Mouse (Mus musculus) hindbrain, embryonic 16.5 days (tissue): ENCODE measurements around the gene Cntn1. TPM values are rescaled to one million over a fixed set of nuclear protein-coding genes. Genes with fewer than 3 reads are reported as not detected.
A peak's percentile ranks its signal among the peaks of the same experiment; 100 is the strongest.

ENCODE experiments used
- ATAC-seq: fragments of 200-750 bp; cut with Nextera tagmentation; 2 replicates; pipeline ENCODE4 v1.8.0; 2017; ENCODE audit warnings: moderate TSS enrichment, moderate library complexity
- H3K27ac ChIP-seq: fragments of 300-500 bp; sonication (generic); 2 replicates; pipeline ENCODE4 v1.5.1; 2014; ENCODE audit warnings: low read depth, mild to moderate bottlenecking, control low read depth, low read length, moderate library complexity
- H3K27me3 ChIP-seq: fragments of 300-500 bp; sonication (generic); replicated peaks from 2 replicates; pipeline ENCODE4 v1.6.1; 2014; ENCODE audit warnings: low read length; ENCODE audit not compliant: control insufficient read depth, insufficient read depth
- H3K36me3 ChIP-seq: fragments of 300-500 bp; sonication (generic); 2 replicates; pipeline ENCODE4 v1.6.1; 2014; ENCODE audit warnings: mild to moderate bottlenecking, low read length, moderate library complexity, mixed read lengths; ENCODE audit not compliant: control insufficient read depth, insufficient read depth
- H3K4me1 ChIP-seq: fragments of 300-500 bp; sonication (generic); 2 replicates; pipeline ENCODE4 v1.6.1; 2014; ENCODE audit warnings: low read depth, low read length; ENCODE audit not compliant: control insufficient read depth, insufficient read depth
- H3K4me2 ChIP-seq: fragments of 300-500 bp; sonication (generic); 2 replicates; pipeline ENCODE4 v1.6.1; 2014; ENCODE audit warnings: mild to moderate bottlenecking, low read length, control low read depth, moderate library complexity
- H3K4me3 ChIP-seq: fragments of 300-500 bp; sonication (generic); 2 replicates; pipeline ENCODE4 v1.5.1; 2014; ENCODE audit warnings: mild to moderate bottlenecking, low read length, control low read depth, moderate library complexity
- H3K9ac ChIP-seq: fragments of 300-500 bp; sonication (generic); 2 replicates; pipeline ENCODE4 v1.6.1; 2014; ENCODE audit warnings: low read depth, mild to moderate bottlenecking, control low read depth, low read length, moderate library complexity
- H3K9me3 ChIP-seq: fragments of 300-500 bp; sonication (generic); 2 replicates; pipeline ENCODE4 v1.6.1; 2014; ENCODE audit warnings: mild to moderate bottlenecking, low read length, moderate library complexity; ENCODE audit not compliant: control insufficient read depth
- WGBS: fragments of 180-500 bp; shearing (Covaris S2); extraction: QIAGEN DNeasy Blood & Tissue Kit; methylation state at CpG from one replicate; pipeline ENCODE4 v1.1.7; 2014; 5-methylcytosine and 5-hydroxymethylcytosine counted together
- polyA plus RNA-seq: library from polyadenylated mRNA; unstranded; fragments of >200 nt; fragmentation: Nextera tagmentation; extraction: Ambion mirVana; gene quantifications from 2 replicates; pipeline ENCODE4 v1.2.1, GENCODE M21; 2015

Gene Cntn1
- 99.5 and 110 TPM in 2 replicates for polyA plus RNA-seq

DNA sequence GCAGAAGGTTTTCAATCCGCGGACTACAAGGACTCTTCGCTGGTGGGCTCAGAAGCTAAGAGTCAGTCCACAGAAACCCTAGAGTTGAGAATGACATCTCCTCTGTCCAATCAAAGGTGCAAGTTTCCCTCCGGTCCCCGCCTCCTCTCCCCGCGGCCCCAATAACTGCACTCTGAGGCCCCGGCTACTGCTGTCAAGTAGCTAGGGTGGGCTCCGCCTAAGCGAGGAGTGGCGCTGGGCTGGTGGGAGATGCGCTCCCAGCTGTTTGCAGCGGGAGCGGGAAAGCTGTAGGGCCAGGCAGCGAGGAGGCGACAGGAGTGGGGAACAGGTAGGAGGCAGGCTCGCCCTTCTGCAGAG lies at the start of gene Cntn1:
Cntn1 (plus strand) TSS at position 170 of the 357 bp plus-strand sequence.
- Histone ChIP-seq H3K27ac (peak within 1 kb of the TSS; percentile 93), H3K36me3 (no peaks in the 10 kb centered on the region), H3K9me3 (no peaks in the 10 kb centered on the region), H3K4me2 (peak within 1 kb of the TSS; percentile 75), H3K4me3 (peak within 1 kb of the TSS; percentile 77), H3K9ac (peak within 1 kb of the TSS; percentile 82), H3K27me3 (no peaks in the 10 kb centered on the region), H3K4me1 (no peaks in the 10 kb centered on the region)
- WGBS, result 1% methylated on average over 17 of the region's 17 CpGs
- ATAC-seq, result peak; percentile 98

DNA sequence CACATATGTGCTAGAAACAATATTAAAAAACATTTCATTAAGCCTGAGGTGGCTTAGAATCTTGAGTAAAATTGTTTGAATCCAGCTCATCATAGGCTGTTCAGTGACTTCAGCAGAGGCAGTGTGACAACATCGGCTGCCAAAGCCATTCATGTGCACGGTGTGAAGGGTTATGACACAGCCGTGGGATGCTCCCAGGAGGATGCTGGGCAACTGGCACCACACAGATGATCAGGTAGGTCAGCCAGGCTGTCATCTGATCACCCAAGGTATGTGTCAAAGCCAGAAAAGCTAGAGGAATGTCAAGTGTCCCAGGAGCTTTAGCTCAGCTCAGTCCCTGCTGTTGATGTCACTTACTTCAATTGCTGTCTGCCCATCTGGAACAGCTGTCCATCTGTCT lies 49.5 kb upstream of the Cntn1 start:
- H3K9ac ChIP-seq, result no peak overlapping the region
- H3K27me3 ChIP-seq, result no peaks in the 10 kb centered on the region
- H3K9me3 ChIP-seq, result no peaks in the 10 kb centered on the region
- ATAC-seq, result peak; percentile 54; the same call in 1 of the 2 replicates
- no peaks in the 10 kb centered on the region for H3K36me3 ChIP-seq
- 71% methylated on average over 3 of the region's 3 CpGs for WGBS
- H3K4me1 ChIP-seq, result no peaks in the 10 kb centered on the region
- no peak overlapping the region for H3K4me2 ChIP-seq
- H3K4me3 ChIP-seq, result no peak overlapping the region
- no peak overlapping the region for H3K27ac ChIP-seq

DNA sequence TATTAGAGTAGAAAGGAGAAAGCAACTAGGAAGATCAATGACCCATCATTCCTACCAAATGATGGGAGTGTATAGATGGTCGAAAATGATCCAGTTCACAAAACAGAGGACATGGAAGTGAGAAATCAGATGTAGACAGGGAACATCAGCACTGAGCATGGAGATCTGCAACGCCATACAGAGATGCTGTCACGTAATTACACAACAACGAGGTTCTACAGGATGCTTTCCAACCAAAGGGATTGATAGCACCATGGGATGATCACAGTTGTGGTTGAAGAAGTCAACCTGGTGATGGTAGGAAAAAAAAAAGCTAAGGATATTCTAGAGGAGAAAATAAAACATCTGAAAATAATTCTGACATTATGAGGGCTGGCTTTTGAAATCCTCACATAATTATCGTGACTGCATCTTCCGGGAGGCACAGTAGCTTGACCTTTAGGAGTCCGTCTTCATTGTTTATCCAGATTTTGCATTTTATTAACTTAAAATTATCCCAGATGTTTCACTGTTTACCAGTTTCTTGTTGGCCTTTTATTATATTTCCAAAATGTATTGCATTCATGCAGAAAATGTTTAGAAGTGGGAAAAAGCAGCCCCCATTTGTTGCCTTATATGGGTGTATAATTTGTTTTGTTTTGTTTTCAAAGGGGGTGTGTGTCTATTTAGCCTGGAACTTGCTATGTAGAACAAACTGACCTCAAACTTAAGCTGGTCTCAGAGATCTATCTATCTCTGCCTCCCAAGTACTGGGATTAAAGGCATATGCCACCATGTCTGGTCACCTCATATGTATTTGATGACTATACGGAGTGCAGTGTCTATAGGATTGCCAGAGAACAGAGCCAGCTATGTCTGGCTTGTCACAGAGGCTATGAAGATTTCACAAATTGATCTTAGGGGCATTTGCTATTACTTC lies 38.5 kb upstream of the Cntn1 start:
- Histone ChIP-seq H3K4me1 (no peaks in the 10 kb centered on the region), H3K36me3 (no peaks in the 10 kb centered on the region), H3K4me2 (no peak overlapping the region), H3K9me3 (no peaks in the 10 kb centered on the region), H3K4me3 (no peak overlapping the region), H3K27me3 (no peaks in the 10 kb centered on the region), H3K9ac (no peak overlapping the region), H3K27ac (no peak overlapping the region)
- 92% methylated on average over 8 of the region's 8 CpGs for WGBS
- no peak for ATAC-seq

DNA sequence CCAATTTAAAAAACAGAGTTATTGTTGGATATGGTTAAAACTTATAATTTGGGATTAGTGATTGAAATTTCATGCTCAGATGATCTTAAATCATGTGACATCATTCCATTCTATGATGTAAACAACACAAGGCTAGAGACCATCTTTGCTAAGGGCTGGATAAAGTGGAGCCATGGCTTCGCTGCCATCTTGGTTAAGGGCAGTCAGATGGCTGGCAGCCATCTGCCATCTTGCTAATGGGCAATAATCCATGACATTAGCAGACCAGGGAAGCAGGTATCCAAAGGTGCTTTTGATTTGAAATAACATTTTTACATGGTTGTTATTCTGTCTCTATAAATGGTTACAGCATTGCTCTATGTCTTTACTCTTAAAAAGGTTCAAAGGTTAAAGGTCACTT lies 16.9 kb upstream of the Cntn1 start:
- no peak for ATAC-seq
- Histone ChIP-seq H3K27me3 (no peaks in the 10 kb centered on the region), H3K9ac (no peak overlapping the region), H3K36me3 (no peaks in the 10 kb centered on the region), H3K9me3 (no peaks in the 10 kb centered on the region), H3K4me2 (no peak overlapping the region), H3K27ac (no peak overlapping the region), H3K4me3 (no peak overlapping the region), H3K4me1 (no peaks in the 10 kb centered on the region)
- WGBS, result 83% methylated on average over 1 of the region's 1 CpGs

DNA sequence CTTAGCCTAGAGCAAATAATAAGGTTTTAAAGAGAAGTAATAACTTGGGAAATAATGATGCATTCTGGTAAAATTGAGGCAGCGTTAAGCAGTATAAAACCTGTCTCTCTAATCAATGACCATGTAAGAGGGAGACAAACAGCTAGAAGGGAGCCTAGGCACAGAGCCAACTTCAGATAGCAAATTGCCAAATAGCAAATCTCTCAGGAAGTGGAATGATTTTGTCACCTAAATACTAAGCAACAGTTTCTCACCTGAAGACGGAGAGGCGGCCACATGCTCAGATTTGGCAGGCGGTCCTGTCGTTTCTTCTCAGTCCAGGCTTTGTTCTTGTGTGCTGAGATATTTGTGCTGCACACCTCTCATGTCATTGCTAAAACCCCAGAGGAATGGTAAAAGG lies 8.4 kb upstream of the Cntn1 start:
- Histone ChIP-seq H3K27me3 (no peaks in the 10 kb centered on the region), H3K4me1 (no peaks in the 10 kb centered on the region), H3K27ac (no peak overlapping the region), H3K4me3 (no peak overlapping the region), H3K4me2 (no peak overlapping the region), H3K36me3 (no peaks in the 10 kb centered on the region), H3K9ac (no peak overlapping the region), H3K9me3 (no peaks in the 10 kb centered on the region)
- ATAC-seq, result no peak
- WGBS, result 86% methylated on average over 5 of the region's 5 CpGs

DNA sequence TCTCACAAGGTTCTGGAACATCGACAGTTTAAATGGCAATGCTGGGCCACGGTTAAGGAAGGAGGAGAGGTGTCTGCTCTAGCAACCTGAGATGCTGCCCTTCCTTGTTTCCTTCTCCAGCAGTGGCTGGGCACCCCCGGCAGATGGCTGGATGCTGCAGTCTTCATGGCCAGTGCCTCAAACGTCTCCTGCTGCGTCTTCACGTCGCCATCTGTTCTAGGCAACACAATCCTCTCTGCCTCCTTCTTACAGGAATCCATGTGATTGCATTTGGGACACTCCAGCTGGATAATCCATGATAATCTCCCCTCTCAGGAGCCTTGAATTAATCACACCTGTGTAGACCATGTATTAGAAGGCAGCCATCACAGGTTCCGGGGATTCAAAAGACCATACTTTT lies 4.9 kb upstream of the Cntn1 start:
- no peaks in the 10 kb centered on the region for H3K9me3 ChIP-seq
- no peak for ATAC-seq
- no peak overlapping the region for H3K4me2 ChIP-seq
- H3K9ac ChIP-seq, result no peak overlapping the region
- no peak overlapping the region for H3K27ac ChIP-seq
- no peaks in the 10 kb centered on the region for H3K36me3 ChIP-seq
- no peaks in the 10 kb centered on the region for H3K4me1 ChIP-seq
- H3K27me3 ChIP-seq, result no peaks in the 10 kb centered on the region
- WGBS, result 80% methylated on average over 8 of the region's 8 CpGs
- no peak overlapping the region for H3K4me3 ChIP-seq

DNA sequence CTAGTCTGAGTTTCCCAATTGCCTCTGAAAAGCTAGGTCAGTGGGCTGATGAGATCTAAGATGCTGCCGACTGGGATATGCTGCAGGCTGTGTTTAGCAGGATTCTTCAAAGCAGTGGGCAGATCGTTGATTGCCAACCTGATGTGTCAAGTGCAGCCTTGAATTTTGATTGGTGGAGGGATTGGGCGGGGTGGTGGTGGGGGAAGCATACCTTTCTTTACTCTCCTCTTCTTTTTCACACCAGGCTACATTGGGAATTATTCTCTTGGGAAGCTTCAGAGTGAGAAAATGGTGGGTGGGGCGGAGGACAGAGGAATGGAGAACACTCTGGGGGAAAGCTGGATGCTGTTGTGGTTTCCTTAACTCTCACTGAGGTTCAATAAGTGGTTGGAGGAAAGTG lies 2.9 kb upstream of the Cntn1 start:
- Histone ChIP-seq H3K4me3 (no peak overlapping the region), H3K27me3 (no peaks in the 10 kb centered on the region), H3K4me2 (no peak overlapping the region), H3K27ac (no peak overlapping the region), H3K9me3 (no peaks in the 10 kb centered on the region), H3K9ac (no peak overlapping the region), H3K4me1 (no peaks in the 10 kb centered on the region), H3K36me3 (no peaks in the 10 kb centered on the region)
- WGBS, result 68% methylated on average over 4 of the region's 4 CpGs
- no peak for ATAC-seq

DNA sequence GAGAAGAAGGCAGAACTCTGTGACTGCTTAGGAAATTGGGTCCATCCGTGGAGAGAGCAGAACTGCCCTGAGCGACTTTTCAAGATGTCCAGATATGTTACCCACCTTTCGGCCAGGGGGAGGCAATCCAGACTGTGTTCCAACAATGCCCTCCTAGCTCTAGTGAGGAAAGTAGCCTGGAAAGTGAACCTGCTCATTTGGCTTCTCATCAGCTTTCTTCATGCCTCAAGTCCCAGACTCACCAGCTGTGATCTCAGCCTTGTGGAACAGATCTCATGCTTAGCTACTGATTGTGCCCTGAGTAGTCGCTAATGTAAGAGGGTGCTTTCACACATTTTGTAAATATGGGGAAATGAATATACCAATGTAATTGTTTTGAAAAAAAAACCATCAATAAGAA lies 2.4 kb upstream of the Cntn1 start:
- ATAC-seq, result no peak
- WGBS, result 82% methylated on average over 4 of the region's 4 CpGs
- Histone ChIP-seq H3K4me3 (no peak overlapping the region), H3K4me2 (no peak overlapping the region), H3K36me3 (no peaks in the 10 kb centered on the region), H3K27me3 (no peaks in the 10 kb centered on the region), H3K9ac (no peak overlapping the region), H3K9me3 (no peaks in the 10 kb centered on the region), H3K27ac (no peak overlapping the region), H3K4me1 (no peaks in the 10 kb centered on the region)

DNA sequence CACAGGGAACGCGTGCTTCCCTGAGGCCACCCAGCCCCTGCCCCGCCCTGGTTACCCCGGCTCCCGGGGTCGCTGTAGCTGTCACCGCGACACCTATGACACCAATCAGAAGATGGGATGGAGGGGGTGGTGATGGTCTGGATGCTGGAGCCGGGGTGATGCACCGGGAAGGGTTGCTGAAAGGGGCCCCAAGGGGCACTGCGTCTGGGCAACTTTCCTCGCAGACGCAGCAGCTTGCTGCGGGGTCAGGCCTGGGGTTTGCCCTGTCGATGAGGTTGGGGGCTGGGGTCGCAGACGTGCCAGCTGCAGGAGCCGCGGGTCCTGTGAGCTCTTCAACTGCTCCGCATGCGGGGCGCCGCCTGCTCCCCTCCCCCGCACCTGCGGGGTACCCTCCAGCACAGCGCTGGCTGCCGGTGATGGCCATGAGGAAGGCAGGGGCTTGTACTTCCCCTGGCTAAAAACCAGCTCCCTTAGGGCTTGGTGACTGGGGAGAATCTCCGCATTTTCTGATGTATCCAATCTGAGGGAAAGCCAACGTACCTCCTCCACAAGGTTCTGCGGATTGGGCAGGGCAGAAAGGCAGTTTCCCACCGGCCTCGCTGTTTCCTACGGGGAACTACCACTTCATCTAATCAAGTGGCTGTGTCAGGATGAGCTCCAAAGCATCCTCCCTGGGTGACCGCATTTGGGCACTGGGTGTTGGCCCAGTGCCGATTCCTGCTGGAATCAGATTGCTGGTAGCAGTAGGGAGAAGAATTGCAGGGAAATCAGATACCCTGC lies 578 bp downstream of the Cntn1 start:
- no peaks in the 10 kb centered on the region for H3K36me3 ChIP-seq
- no peaks in the 10 kb centered on the region for H3K4me1 ChIP-seq
- H3K9ac ChIP-seq, result peak overlapping the region; percentile 82
- peak overlapping the region; percentile 77 for H3K4me3 ChIP-seq
- under 1% methylated on average over 31 of the region's 35 CpGs for WGBS
- H3K27ac ChIP-seq, result peak overlapping the region; percentile 93
- peak overlapping the region; percentile 75 for H3K4me2 ChIP-seq
- no peaks in the 10 kb centered on the region for H3K27me3 ChIP-seq
- no peaks in the 10 kb centered on the region for H3K9me3 ChIP-seq
- ATAC-seq, result peak; percentile 66
